Mouse (Mus musculus) heart, embryonic 15.5 days (tissue): ENCODE measurements at regions not wholly inside any gene's neighbourhood (a gene's known extent, or its start where the extent isn't known, plus 50 kb on each side); places are given as distances from the start of the nearest gene placed in this dataset.

Experiments used
- ATAC-seq: fragments of 200-750 bp; cut with Nextera tagmentation; replicated peaks from 2 replicates; pipeline ENCODE4 v1.8.0; 2017; ENCODE audit warnings: low read depth, moderate TSS enrichment; ENCODE audit not compliant: insufficient number of reproducible peaks, insufficient read depth, low FRiP score
- H3K27ac ChIP-seq: fragments of 300-500 bp; sonication (generic); 2 replicates; pipeline ENCODE4 v1.5.1; 2015; ENCODE audit warnings: mild to moderate bottlenecking, inconsistent platforms
- H3K27me3 ChIP-seq: fragments of 300-500 bp; sonication (generic); 2 replicates; pipeline ENCODE4 v1.6.1; 2015; ENCODE audit warnings: inconsistent platforms
- H3K36me3 ChIP-seq: fragments of 300-500 bp; sonication (generic); 2 replicates; pipeline ENCODE4 v1.6.1; 2015; ENCODE audit warnings: mild to moderate bottlenecking, inconsistent platforms
- H3K4me1 ChIP-seq: fragments of 300-500 bp; sonication (generic); replicated peaks from 2 replicates; pipeline ENCODE4 v1.6.1; 2015; ENCODE audit warnings: inconsistent platforms
- H3K4me2 ChIP-seq: fragments of 300-500 bp; sonication (generic); 2 replicates; pipeline ENCODE4 v1.6.1; 2015; ENCODE audit warnings: inconsistent platforms, mild to moderate bottlenecking, moderate library complexity
- H3K4me3 ChIP-seq: fragments of 300-500 bp; sonication (generic); 2 replicates; pipeline ENCODE4 v1.5.1; 2015; ENCODE audit warnings: mild to moderate bottlenecking, inconsistent platforms
- H3K9ac ChIP-seq: fragments of 300-500 bp; sonication (generic); 2 replicates; pipeline ENCODE4 v1.6.1; 2015; ENCODE audit warnings: mild to moderate bottlenecking, inconsistent platforms
- H3K9me3 ChIP-seq: fragments of 300-500 bp; sonication (generic); replicated peaks from 2 replicates; pipeline ENCODE4 v1.6.1; 2016; ENCODE audit warnings: inconsistent platforms
- WGBS: fragments of 180-500 bp; shearing (Covaris S2); methylation state at CpG from one replicate; pipeline ENCODE4 v1.1.7; 2015; ENCODE audit warnings: mixed read lengths; 5-methylcytosine and 5-hydroxymethylcytosine counted together

DNA sequence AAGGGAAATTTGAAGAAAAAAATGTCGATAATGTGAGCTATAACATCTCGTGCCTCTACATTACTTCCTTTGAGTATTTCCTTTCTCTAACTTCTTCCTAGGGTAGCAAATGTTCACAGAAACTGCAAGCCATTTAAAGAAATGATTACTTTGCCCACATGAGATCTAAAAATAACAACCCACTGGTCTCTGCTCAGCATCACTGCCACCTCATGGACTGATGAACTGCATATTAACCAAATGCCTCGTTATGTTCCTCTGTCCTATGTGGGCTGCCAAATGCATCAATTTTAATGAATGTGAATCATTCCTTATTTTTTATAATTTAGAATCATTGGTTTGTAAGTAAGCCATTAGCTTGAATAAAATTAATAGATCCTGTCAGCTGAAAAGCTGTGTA, 590.0 kb upstream of the Nr3c2 start:
- H3K9ac ChIP-seq: no peak overlapping the region
- WGBS: 36% methylated on average over 3 of the region's 3 CpGs
- peak overlapping the region; percentile 67 for H3K27ac ChIP-seq
- H3K27me3 ChIP-seq: no peaks in the 10 kb centered on the region
- peaks cover 5% of the 10 kb centered on the region; the same call in 1 of the 2 replicates for H3K4me1 ChIP-seq
- ATAC-seq: no peak
- no peak overlapping the region for H3K4me2 ChIP-seq
- no peak overlapping the region for H3K4me3 ChIP-seq
- H3K9me3 ChIP-seq: no peaks in the 10 kb centered on the region
- no peaks in the 10 kb centered on the region for H3K36me3 ChIP-seq

DNA sequence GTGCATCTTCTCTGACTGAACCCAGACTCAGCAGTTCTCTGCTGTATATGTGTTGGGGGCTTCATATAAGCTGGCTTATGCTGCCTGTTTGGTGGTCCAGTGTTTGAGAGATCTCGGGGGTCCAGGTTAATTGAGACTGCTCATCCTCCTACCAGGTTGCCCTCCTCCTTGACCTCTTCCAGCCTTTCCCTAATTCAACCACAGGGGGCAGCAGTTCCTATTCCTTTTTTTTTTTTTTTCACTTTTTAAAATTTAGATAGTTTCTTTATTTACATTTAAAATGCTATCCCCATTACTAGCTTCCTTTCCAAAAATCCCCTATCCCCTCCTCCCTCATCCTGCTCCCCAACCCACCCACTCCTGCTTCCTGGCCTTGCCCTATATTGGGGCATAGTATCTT, 570.7 kb upstream of the Nr3c2 start:
- H3K27me3 ChIP-seq: no peaks in the 10 kb centered on the region
- no peak overlapping the region for H3K4me2 ChIP-seq
- no peak overlapping the region for H3K27ac ChIP-seq
- H3K36me3 ChIP-seq: no peaks in the 10 kb centered on the region
- 45% methylated on average over 1 of the region's 1 CpGs for WGBS
- no peak for ATAC-seq
- no peaks in the 10 kb centered on the region for H3K9me3 ChIP-seq
- H3K9ac ChIP-seq: no peak overlapping the region
- H3K4me1 ChIP-seq: no peaks in the 10 kb centered on the region
- no peak overlapping the region for H3K4me3 ChIP-seq

DNA sequence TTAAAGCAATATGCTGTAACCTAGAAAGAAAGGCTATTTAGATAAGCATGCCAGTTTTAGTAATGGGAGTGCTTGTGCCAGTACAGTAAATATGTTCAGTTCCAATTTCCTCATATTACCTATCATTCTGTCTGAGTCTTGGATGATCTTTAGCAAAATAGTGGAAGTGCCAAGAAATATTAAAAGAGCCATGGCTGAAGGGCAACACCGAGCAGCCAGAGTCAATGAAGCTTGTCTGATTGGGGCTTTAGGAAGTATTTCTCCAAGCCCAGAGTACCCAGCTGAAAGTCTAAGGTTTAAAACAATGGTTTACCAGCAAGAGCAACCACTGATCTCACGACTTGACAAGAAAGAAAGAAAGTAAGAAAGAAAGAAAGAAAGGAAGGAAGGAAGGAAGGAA, 556.2 kb upstream of the Nr3c2 start:
- Histone ChIP-seq H3K9ac (no peak overlapping the region), H3K27me3 (no peaks in the 10 kb centered on the region), H3K36me3 (no peaks in the 10 kb centered on the region), H3K4me1 (no peaks in the 10 kb centered on the region), H3K9me3 (no peaks in the 10 kb centered on the region), H3K4me2 (no peak overlapping the region), H3K4me3 (no peak overlapping the region), H3K27ac (no peak overlapping the region)
- no peak for ATAC-seq
- 60% methylated on average over 2 of the region's 2 CpGs for WGBS

DNA sequence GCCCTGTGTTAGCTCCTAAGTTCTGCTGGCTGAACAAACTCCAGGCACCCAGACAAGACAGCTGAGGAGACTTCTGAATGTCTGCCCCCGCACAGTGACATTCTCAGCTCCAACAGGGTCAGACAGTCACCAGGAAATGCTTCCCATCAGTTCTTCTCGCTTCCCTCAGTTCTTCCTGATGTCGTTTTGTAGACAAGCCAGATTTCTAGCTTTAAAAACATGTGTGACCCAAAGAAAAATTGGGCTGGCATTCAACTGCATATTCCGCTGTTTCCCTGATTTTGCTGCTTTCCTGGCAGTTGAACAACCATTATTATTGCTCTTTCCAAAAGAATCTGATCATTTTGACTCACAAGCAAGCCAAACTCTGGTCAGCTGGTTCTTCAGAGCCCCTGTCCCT, 553.1 kb upstream of the Nr3c2 start:
- Histone ChIP-seq H3K27me3 (no peaks in the 10 kb centered on the region), H3K4me1 (no peaks in the 10 kb centered on the region), H3K4me2 (no peak overlapping the region), H3K4me3 (no peak overlapping the region), H3K9ac (no peak overlapping the region), H3K9me3 (no peaks in the 10 kb centered on the region), H3K36me3 (no peaks in the 10 kb centered on the region), H3K27ac (no peak overlapping the region)
- WGBS: 54% methylated on average over 4 of the region's 4 CpGs
- no peak for ATAC-seq

- Histone ChIP-seq H3K27me3 (no peaks in the 10 kb centered on the region), H3K36me3 (no peaks in the 10 kb centered on the region), H3K4me3 (no peak overlapping the region), H3K27ac (no peak overlapping the region), H3K9me3 (no peaks in the 10 kb centered on the region), H3K4me1 (no peaks in the 10 kb centered on the region), H3K4me2 (no peak overlapping the region), H3K9ac (no peak overlapping the region)
- WGBS: 90% methylated on average over 1 of the region's 1 CpGs
- ATAC-seq: no peak
These were observed 552.4 kb upstream of the Nr3c2 start for GRCm38 (mm10) chr8:76346832-76347231.

- ATAC-seq: no peak
- Histone ChIP-seq H3K9me3 (no peaks in the 10 kb centered on the region), H3K9ac (no peak overlapping the region), H3K4me3 (no peak overlapping the region), H3K4me2 (no peak overlapping the region), H3K27ac (no peak overlapping the region), H3K27me3 (no peaks in the 10 kb centered on the region), H3K4me1 (no peaks in the 10 kb centered on the region), H3K36me3 (no peaks in the 10 kb centered on the region)
These were observed 524.9 kb upstream of the Nr3c2 start for GRCm38 (mm10) chr8:76374314-76374713.

GRCm38 (mm10) chr8:76377711-76378110, 521.5 kb upstream of the Nr3c2 start:
- no peak for ATAC-seq
- Histone ChIP-seq H3K4me2 (no peak overlapping the region), H3K4me1 (no peaks in the 10 kb centered on the region), H3K27ac (no peak overlapping the region), H3K27me3 (no peaks in the 10 kb centered on the region), H3K36me3 (no peaks in the 10 kb centered on the region), H3K9me3 (no peaks in the 10 kb centered on the region), H3K4me3 (no peak overlapping the region), H3K9ac (no peak overlapping the region)
- WGBS: 83% methylated on average over 6 of the region's 6 CpGs

DNA sequence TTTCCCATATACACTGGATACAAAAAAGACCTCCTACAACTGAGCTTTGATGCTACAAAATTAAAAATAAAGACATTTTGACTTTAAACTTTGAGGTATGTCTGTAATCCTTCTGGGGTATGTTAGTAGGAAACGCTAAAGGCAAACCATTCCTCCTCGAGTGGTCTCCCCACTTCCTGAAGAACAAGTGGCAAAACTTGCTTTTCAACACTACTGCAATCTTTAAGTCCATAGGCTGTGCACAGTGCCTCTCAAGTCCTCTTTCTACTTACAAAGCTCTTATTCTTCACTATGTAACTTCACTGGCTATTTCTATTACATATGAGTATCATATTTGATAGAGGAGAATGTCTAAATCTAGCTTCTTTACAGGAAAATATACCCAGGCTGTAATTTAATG, 517.6 kb upstream of the Nr3c2 start:
- no peak for ATAC-seq
- Histone ChIP-seq H3K36me3 (no peaks in the 10 kb centered on the region), H3K4me1 (no peaks in the 10 kb centered on the region), H3K4me3 (no peak overlapping the region), H3K4me2 (no peak overlapping the region), H3K9ac (no peak overlapping the region), H3K27me3 (no peaks in the 10 kb centered on the region), H3K9me3 (no peaks in the 10 kb centered on the region), H3K27ac (no peak overlapping the region)
- WGBS: 48% methylated on average over 2 of the region's 2 CpGs

DNA sequence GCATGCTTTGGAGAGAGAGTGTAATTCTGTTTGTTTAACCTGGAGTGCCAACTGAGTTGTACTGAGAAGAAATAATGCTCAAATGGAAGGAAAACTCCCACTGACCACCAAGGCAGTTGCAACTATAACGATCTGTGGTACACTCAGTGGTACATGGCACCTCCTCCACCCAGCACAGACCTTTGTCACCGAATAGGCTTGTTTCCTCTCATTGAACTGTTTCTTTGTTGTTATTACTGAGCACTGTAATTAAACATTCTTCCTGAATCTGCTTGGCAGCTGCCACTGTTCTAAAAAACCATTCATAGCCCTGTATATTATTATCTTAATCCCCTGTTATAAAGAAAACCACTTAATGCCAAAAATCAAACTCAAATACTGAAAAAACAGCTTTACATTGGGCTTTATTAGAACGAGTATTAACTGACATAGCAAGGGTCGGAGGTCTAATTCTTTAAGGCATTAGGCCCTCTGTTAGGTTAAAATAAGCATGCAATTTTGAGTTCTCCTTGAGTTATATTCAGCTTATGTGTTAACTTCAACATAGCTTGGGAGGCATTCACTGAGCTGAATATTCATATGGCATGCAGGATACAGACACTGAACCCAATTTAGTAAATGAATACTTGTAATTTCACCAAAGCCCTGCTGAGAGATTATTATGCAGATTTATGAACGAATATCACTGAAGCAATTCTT, 515.5 kb upstream of the Nr3c2 start:
- H3K27ac ChIP-seq: no peak overlapping the region
- no peaks in the 10 kb centered on the region for H3K27me3 ChIP-seq
- H3K4me2 ChIP-seq: no peak overlapping the region
- H3K4me1 ChIP-seq: no peaks in the 10 kb centered on the region
- H3K9me3 ChIP-seq: no peaks in the 10 kb centered on the region
- 63% methylated on average over 5 of the region's 5 CpGs for WGBS
- ATAC-seq: no peak
- H3K9ac ChIP-seq: no peak overlapping the region
- no peak overlapping the region for H3K4me3 ChIP-seq
- no peaks in the 10 kb centered on the region for H3K36me3 ChIP-seq

DNA sequence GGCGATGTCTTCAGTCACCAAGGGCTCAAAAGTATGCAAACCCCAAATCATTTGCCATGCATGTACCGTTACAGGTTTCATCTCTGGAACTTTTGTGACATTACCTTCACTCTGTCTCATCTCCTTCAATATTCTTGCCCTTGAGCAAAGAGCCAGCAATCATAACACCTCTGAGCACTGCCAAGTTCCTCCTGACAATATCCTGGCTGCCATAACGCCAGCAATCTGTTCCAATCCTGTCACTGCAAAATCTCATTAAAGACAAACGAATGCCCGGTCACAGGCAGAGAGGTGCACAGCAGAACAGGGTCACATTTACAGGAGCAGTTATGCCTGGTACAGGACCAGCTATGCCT, 515.0 kb upstream of the Nr3c2 start:
- Histone ChIP-seq H3K9ac (no peak overlapping the region), H3K9me3 (no peaks in the 10 kb centered on the region), H3K4me3 (no peak overlapping the region), H3K4me2 (no peak overlapping the region), H3K27me3 (no peaks in the 10 kb centered on the region), H3K27ac (no peak overlapping the region), H3K4me1 (no peaks in the 10 kb centered on the region), H3K36me3 (no peaks in the 10 kb centered on the region)
- 72% methylated on average over 5 of the region's 5 CpGs for WGBS
- no peak for ATAC-seq

- Histone ChIP-seq H3K4me1 (no peaks in the 10 kb centered on the region), H3K4me3 (no peak overlapping the region), H3K36me3 (no peaks in the 10 kb centered on the region), H3K9me3 (no peaks in the 10 kb centered on the region), H3K27me3 (no peaks in the 10 kb centered on the region), H3K27ac (no peak overlapping the region), H3K4me2 (no peak overlapping the region), H3K9ac (no peak overlapping the region)
- no peak for ATAC-seq
- WGBS: 82% methylated on average over 2 of the region's 2 CpGs
These were observed 507.2 kb upstream of the Nr3c2 start for GRCm38 (mm10) chr8:76392004-76392403.

- 94% methylated on average over 1 of the region's 1 CpGs for whole genome bisulfite sequencing
- no peak for ATAC-seq
- H3K9ac ChIP-seq: no peak overlapping the region
These were observed 476.8 kb upstream of the Nr3c2 start for GRCm38 (mm10) chr8:76422459-76422858.

More at GRCm38 (mm10) chr8:76422459-76422858, 476.8 kb upstream of the Nr3c2 start:
- Histone ChIP-seq H3K4me1 (no peaks in the 10 kb centered on the region), H3K36me3 (no peaks in the 10 kb centered on the region), H3K4me3 (no peak overlapping the region), H3K27ac (no peak overlapping the region), H3K9me3 (no peaks in the 10 kb centered on the region), H3K27me3 (no peaks in the 10 kb centered on the region), H3K4me2 (no peak overlapping the region)
